Mouse (Mus musculus) CH12.LX (cell line): ENCODE measurements around the gene Rpl10a. TPM values are rescaled to one million over a fixed set of nuclear protein-coding genes. Genes with fewer than 3 reads are reported as not detected.

Source experiments
- DNase-seq: peaks from one replicate; pipeline ENCODE4 v3.0.0-alpha.2; 2013; ENCODE audit errors: extremely low read depth
- H3K27ac ChIP-seq: 2 replicates; pipeline ENCODE4 v1.5.1; 2012; ENCODE audit warnings: low read depth, mild to moderate bottlenecking, control low read depth, moderate library complexity; ENCODE audit not compliant: insufficient read depth
- H3K27me3 ChIP-seq: replicated peaks from 2 replicates; pipeline ENCODE3; 2012; ENCODE audit warnings: inconsistent platforms
- H3K36me3 ChIP-seq, 2 experiments: replicated peaks in 1 of 2; 2 replicates each; pipeline versions ENCODE3 to v1.6.1; 2012; ENCODE audit warnings: inconsistent platforms in 1 of 2, low read length in 1 of 2, mild to moderate bottlenecking in 1 of 2, mixed read lengths in 1 of 2, moderate library complexity in 1 of 2; ENCODE audit not compliant: control insufficient read depth in 1 of 2, insufficient read depth in 1 of 2
- H3K4me1 ChIP-seq, 2 experiments: 2 replicates each; pipeline ENCODE4 v1.6.1; 2012; ENCODE audit warnings: inconsistent platforms in 1 of 2, moderate library complexity in 1 of 2; ENCODE audit not compliant: insufficient read depth in 2 of 2, control insufficient read depth in 1 of 2
- H3K4me2 ChIP-seq: 2 replicates; pipeline ENCODE4 v1.6.1; 2012; ENCODE audit warnings: low read depth, mild to moderate bottlenecking, control low read depth; ENCODE audit not compliant: poor library complexity, insufficient read depth, severe bottlenecking
- H3K4me3 ChIP-seq, 3 experiments: fragments of 150-350 bp in 1 of 3; sonication (generic) in 1 of 3; replicated peaks in 1 of 3; 2 replicates each; pipeline versions ENCODE3 to v1.5.1; 2011 to 2012; ENCODE audit warnings: low read depth in 2 of 3, low read length in 2 of 3, mild to moderate bottlenecking in 2 of 3, moderate library complexity in 2 of 3, control low read depth in 1 of 3, improper control_type of control experiment in 1 of 3, inconsistent platforms in 1 of 3, mixed read lengths in 1 of 3; ENCODE audit not compliant: poor library complexity in 1 of 3
- H3K79me2 ChIP-seq: replicated peaks from 2 replicates; pipeline ENCODE4 v1.6.1; 2012; ENCODE audit warnings: mild to moderate bottlenecking, moderate library complexity; ENCODE audit not compliant: control insufficient read depth, poor library complexity, insufficient read depth, severe bottlenecking; ENCODE audit errors: extremely low read depth
- H3K9ac ChIP-seq: 2 replicates; pipeline ENCODE4 v1.6.1; 2012; ENCODE audit warnings: low read depth, mild to moderate bottlenecking, control low read depth, moderate library complexity; ENCODE audit not compliant: insufficient read depth
- H3K9me3 ChIP-seq: replicated peaks from 2 replicates; pipeline ENCODE3; 2012; ENCODE audit warnings: low read length, inconsistent platforms, mixed read lengths
- CHD2 ChIP-seq: IDR thresholded peaks from 2 replicates; pipeline ENCODE4 v1.6.1; 2011; ENCODE audit warnings: low read length, improper control_type of control experiment
- CTCF ChIP-seq, 2 experiments: IDR thresholded peaks in 1 of 2; conservative IDR thresholded peaks in 1 of 2; 2 replicates each; pipeline ENCODE4 v1.5.1; 2011 to 2012; ENCODE audit warnings: low read depth in 2 of 2, low read length in 2 of 2, improper control_type of control experiment in 1 of 2, inconsistent platforms in 1 of 2, mild to moderate bottlenecking in 1 of 2, moderate library complexity in 1 of 2
- ELF1 ChIP-seq: IDR thresholded peaks from 2 replicates; pipeline ENCODE4 v1.6.1; 2014; ENCODE audit warnings: low read depth, mild to moderate bottlenecking, inconsistent platforms, low read length, improper control_type of control experiment
- EP300 ChIP-seq: IDR thresholded peaks from 2 replicates; pipeline ENCODE4 v1.6.1; 2011; ENCODE audit warnings: low read length, improper control_type of control experiment
- ETS1 ChIP-seq: conservative IDR thresholded peaks from 2 replicates; pipeline ENCODE4 v1.6.1; 2012; ENCODE audit warnings: low read depth, mild to moderate bottlenecking, inconsistent platforms, low read length, improper control_type of control experiment, moderate library complexity
- JUN ChIP-seq: IDR thresholded peaks from 2 replicates; pipeline ENCODE4 v1.6.1; 2011; ENCODE audit warnings: low read depth, mild to moderate bottlenecking, low read length, improper control_type of control experiment, moderate library complexity; ENCODE audit not compliant: insufficient read depth
- KAT2A ChIP-seq: IDR thresholded peaks from 2 replicates; pipeline ENCODE4 v1.6.1; 2012; ENCODE audit warnings: low read length, improper control_type of control experiment, inconsistent platforms; ENCODE audit not compliant: insufficient replicate concordance
- MEF2A ChIP-seq: IDR thresholded peaks from 2 replicates; pipeline ENCODE4 v1.6.1; 2014; ENCODE audit warnings: low read depth, mild to moderate bottlenecking, inconsistent platforms, low read length, improper control_type of control experiment, borderline replicate concordance
- MXI1 ChIP-seq: IDR thresholded peaks from 2 replicates; pipeline ENCODE4 v1.6.1; 2011; ENCODE audit warnings: mild to moderate bottlenecking, low read depth, low read length, improper control_type of control experiment
- UBTF ChIP-seq: IDR thresholded peaks from 2 replicates; pipeline ENCODE4 v1.6.1; 2012; ENCODE audit warnings: low read depth, mild to moderate bottlenecking, inconsistent platforms, low read length, improper control_type of control experiment, moderate library complexity
- USF1 ChIP-seq: IDR thresholded peaks from 2 replicates; pipeline ENCODE4 v1.6.1; 2014; ENCODE audit warnings: low read depth, mild to moderate bottlenecking, inconsistent platforms, low read length, improper control_type of control experiment
- ZC3H11A ChIP-seq: IDR thresholded peaks from 2 replicates; pipeline ENCODE4 v1.6.1; 2012; ENCODE audit warnings: low read depth, mild to moderate bottlenecking, inconsistent platforms, low read length, improper control_type of control experiment
- ZNF384 ChIP-seq: IDR thresholded peaks from 2 replicates; pipeline ENCODE4 v1.6.1; 2012; ENCODE audit warnings: low read depth, low read length, improper control_type of control experiment, inconsistent platforms
- dilution Hi-C: fragments of 300-500 bp; cut with MboI; formaldehyde crosslinking; loops from 2 replicates; pipeline ENCODE4 v1.14.3; 2020; ENCODE audit warnings: low sequenced_read_pairs; ENCODE audit not compliant: extremely low pct_unique_long_range_greater_than_20kb, extremely low pct_ligation_motif_present
- in situ Hi-C: fragments of 300-500 bp; cut with MboI; formaldehyde crosslinking; loops from 3 replicates; pipeline ENCODE4 v1.14.3; 2019; ENCODE audit warnings: low sequenced_read_pairs, low pct_ligation_motif_present, low pct_unique_long_range_greater_than_20kb, mixed read lengths
- polyA plus RNA-seq: library from polyadenylated mRNA; unstranded; fragments of >175 nt; gene quantifications from 2 replicates; pipeline ENCODE4 v1.2.1, GENCODE M21; 2012; ENCODE audit warnings: low read depth; ENCODE audit not compliant: insufficient read length
- total RNA-seq, 2 experiments: library from RNA; depleted of rRNA; stranded (reverse); fragments of 300-350 nt in 1 of 2; fragments of >200 nt in 1 of 2; gene quantifications; 2 replicates each; pipeline ENCODE4 v1.2.3; 2012 to 2014

Rpl10a gene
- total and polyA plus RNA-seq, 3 experiments, result 1,605 to 4,144 (median 3,467) TPM

DNA sequence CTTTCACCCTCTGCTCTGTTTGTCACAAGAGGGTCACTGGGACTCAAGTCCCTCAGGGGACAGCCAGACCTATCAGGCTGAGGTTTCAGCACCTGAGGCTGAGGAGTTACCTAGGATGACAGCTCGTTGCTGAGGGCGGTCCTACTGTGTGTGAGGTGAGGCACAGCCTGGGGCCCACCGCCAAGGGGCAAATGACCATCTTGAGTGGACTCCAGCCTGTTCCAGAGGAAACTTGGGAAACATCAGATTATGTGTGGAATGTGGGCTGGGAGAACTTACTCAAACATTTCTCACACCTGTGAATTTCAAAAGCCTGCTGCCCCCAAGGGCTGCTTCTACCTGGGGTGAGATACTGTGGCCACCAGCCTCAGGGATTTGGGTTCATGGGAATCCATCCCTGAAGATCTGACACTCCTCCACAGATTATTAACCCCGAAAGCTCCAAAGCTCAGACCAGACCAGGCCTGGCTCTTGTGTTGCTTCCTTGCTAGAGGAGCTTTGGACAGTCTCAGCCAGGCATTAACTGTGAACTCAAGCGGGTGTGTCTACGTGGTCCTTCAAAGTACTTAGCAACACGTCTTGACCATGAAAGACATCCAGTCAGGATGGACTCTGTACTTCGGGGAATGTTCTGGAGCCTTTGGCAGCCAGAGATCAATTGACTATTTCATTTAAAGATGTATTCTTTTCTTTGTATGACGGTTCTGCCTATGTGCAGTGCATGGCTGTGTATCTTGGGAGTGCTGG lies 32.4 kb downstream of the Rpl10a start:
- Histone ChIP-seq H3K27me3 (peaks cover 77% of the 10 kb centered on the region), H3K27ac (no peak overlapping the region), H3K4me1 (peaks cover 2 to 4% of the 10 kb centered on the region in 2 experiments; a peak in 1 of 4 replicates), H3K9ac (no peak overlapping the region), H3K36me3 (no peaks in the 10 kb centered on the region), H3K4me3 (no peak overlapping the region), H3K4me2 (no peak overlapping the region), H3K79me2 (no peaks in the 10 kb centered on the region), H3K9me3 (no peaks in the 10 kb centered on the region)
- dilution Hi-C loops, result no loop called here
- in situ Hi-C loops, result no loop called here
- no peak for DNase-seq
- no peak for TF ChIP-seq ELF1
- TF ChIP-seq MEF2A, result no peak

DNA sequence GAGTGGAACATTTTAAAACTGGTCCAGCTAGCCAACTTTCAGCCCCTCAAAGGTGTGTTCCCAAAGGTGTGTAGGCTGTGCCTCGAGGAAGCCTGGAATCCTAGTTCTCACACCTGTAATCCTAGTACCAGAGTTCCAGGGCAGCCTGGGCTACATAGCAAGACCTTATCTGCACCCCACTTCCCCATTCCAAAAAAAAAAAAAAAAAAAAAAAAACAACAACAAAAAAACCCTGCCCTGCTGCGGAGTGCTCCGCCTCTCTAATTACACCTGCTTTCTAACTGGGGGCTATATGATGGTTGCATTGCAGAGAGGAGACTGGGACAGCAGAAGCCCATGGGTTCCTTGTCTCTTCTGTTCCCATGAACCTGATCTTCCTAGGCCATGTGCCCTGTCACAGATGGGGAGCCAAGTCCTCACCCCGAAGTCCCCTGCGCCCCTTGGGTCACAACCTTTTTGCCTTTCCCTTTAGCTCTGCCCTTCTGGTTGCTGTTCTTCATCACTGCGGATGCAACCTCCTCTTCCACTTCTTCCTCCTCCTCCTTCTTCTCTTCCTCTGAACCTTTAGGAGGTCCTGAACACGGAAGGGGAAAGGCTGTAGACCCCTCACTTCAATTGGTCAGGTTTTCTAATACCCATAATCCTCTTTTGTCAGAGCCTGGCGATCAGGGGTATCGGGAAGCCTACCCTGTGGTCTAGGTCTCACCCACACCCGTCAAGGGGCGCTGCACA lies 33.8 kb downstream of the Rpl10a start:
- H3K27me3 ChIP-seq, result peaks cover 70% of the 10 kb centered on the region
- H3K4me1 ChIP-seq, result peaks cover 2 to 4% of the 10 kb centered on the region in 2 experiments; a peak in 1 of 4 replicates
- dilution Hi-C loops (no loop called here), in situ Hi-C loops (no loop called here)
- no peaks in the 10 kb centered on the region for H3K79me2 ChIP-seq
- no peak for TF ChIP-seq ETS1
- 0 out of 2 replicates have a peak, but pooled peaks have one; percentile 27 for TF ChIP-seq ZNF384
- DNase-seq, result no peak
- H3K36me3 ChIP-seq, result no peaks in the 10 kb centered on the region
- no peak overlapping the region for H3K27ac ChIP-seq
- H3K4me2 ChIP-seq, result peak overlapping the region; percentile 61; the same call in 1 of the 2 replicates
- H3K4me3 ChIP-seq, result no peak overlapping the region
- H3K9me3 ChIP-seq, result no peaks in the 10 kb centered on the region
- no peak overlapping the region for H3K9ac ChIP-seq

DNA sequence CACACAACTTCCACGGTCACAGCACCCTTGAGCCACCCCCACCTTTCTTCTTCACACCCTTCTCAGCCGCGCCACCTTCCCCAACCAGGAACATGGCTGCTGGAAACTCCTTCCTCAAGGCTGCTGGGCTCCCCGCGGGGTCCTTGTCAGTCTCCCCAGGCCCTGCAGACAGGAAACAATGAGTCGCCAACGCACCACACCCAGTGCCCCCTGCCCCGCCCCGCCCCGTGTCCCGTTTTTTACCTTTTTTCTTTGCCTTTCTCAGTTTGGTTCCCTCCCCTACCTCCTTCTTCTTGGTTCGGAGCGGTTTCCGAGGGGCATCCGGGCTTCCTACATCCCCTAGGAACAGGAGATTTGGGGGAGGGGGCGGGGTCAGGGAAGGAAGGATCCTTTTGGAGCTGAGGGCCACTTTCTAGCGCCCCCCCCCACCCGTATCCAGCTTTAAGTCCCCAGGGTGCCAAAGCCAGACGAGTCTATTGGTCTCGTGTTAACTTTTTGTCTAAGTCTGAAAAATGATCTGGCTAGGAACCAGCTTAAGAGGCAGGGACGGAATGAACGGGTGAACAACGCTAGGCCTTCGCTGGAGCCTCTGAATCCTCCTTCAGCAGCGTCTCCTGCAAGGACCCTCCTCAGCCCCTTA lies 34.5 kb downstream of the Rpl10a start:
- no peak overlapping the region for H3K9ac ChIP-seq
- H3K79me2 ChIP-seq, result no peaks in the 10 kb centered on the region
- H3K36me3 ChIP-seq, result no peaks in the 10 kb centered on the region
- no peak for DNase-seq
- no peak overlapping the region for H3K4me3 ChIP-seq
- peaks cover 2 to 4% of the 10 kb centered on the region in 2 experiments; a peak in 1 of 4 replicates for H3K4me1 ChIP-seq
- peaks cover 69% of the 10 kb centered on the region for H3K27me3 ChIP-seq
- H3K9me3 ChIP-seq, result no peaks in the 10 kb centered on the region
- no peak for TF ChIP-seq EP300
- no peak for TF ChIP-seq CTCF (conservative IDR thresholded peaks at IDR 0.05 in 1 of 2, IDR thresholded peaks at IDR 0.05 in 1 of 2; ENCODE audit: low read depth in 2 of 2, low read length in 2 of 2)
- no peak for TF ChIP-seq JUN
- TF ChIP-seq USF1, result no peak
- no peak for TF ChIP-seq MXI1
- TF ChIP-seq KAT2A, result no peak
- TF ChIP-seq ZC3H11A, result no peak
- no peak for TF ChIP-seq UBTF
- TF ChIP-seq CHD2, result no peak
- TF ChIP-seq, all 38 proteins: peak for 0
- no peak overlapping the region for H3K27ac ChIP-seq
- in situ Hi-C loops, result no loop called here
- H3K4me2 ChIP-seq, result peak overlapping the region; percentile 61; the same call in 1 of the 2 replicates
- dilution Hi-C loops, result no loop called here
